In genomic region chr11:115538045-115538444, GRCm38 (mm10) we compare ENCODE assay signal across 21 mouse cellular contexts. TPM values are rescaled to one million over a fixed set of nuclear protein-coding genes. Genes with fewer than 3 reads are reported as not detected.
DNase-seq lines count a peak whose midpoint lies in the region; ATAC-seq and TF ChIP-seq lines count a peak whose summit lies in the region.
"Had no signal": no experiment of that assay in that cellular context is flagged by ENCODE, and none has a peak within 500 bp of the region (broad histone marks: within the 10 kb centered on the region; RNA-seq: fewer than 3 reads in every experiment).

No protein-coding gene starts in this region.

- no peak for DNase-seq in layer of hippocampus, adult 2 months (ENCODE audit: low spot score in 2 of 2)
- no peak for DNase-seq in layer of hippocampus, postnatal 10 days (ENCODE audit: low spot score in 2 of 2)
- DNase-seq in A20 (ENCODE audit: low read depth, low spot score): peak; percentile 66
- peak; percentile 45 for DNase-seq in CD4-positive helper T cell, adult 2 months (ENCODE audit: low read depth, low spot score)
- no peak for DNase-seq in ovary, postnatal 36 days (ENCODE audit: low spot score)
- DNase-seq in cerebellum, postnatal 25 days: no peak
- no peak for DNase-seq in right cerebral cortex, postnatal 14 days
- DNase-seq: adrenal gland, postnatal 25 days; cerebellum, adult 9-10 months; gastrocnemius, postnatal 14 days; heart, postnatal 36 days; layer of hippocampus, adult 9-11 months; thymus, postnatal 4 days had no signal

- peak; percentile 60 for TF ChIP-seq CTCF in layer of hippocampus, adult 2 months (conservative IDR thresholded peaks at IDR 0.05)

- H3K27ac ChIP-seq in layer of hippocampus, adult 2 months: no peak overlapping the region
- H3K27ac ChIP-seq: kidney, embryonic 15.5 days; limb, embryonic 10.5 days; liver, embryonic 15.5 days; macrophage; midbrain, embryonic 15.5 days; neural tube, embryonic 12.5 days had no signal

- no peak overlapping the region for H3K4me3 ChIP-seq in layer of hippocampus, adult 2 months
- H3K4me3 ChIP-seq: kidney, embryonic 15.5 days; limb, embryonic 10.5 days; liver, embryonic 15.5 days; midbrain, embryonic 15.5 days; neural tube, embryonic 12.5 days had no signal

- ATAC-seq in erythroblast, adult 5-6 weeks (replicated peaks; ENCODE audit: low FRiP score, poor library complexity, severe bottlenecking): 0 out of 2 replicates have a peak, but pooled peaks have one; percentile 6
- ATAC-seq: activated CD4-positive, CD25-positive, alpha-beta regulatory T cell, adult 4 months; midbrain, embryonic 15.5 days had no signal

RNA-seq across cellular contexts. Expression of gene Sumo2, which starts 2.0 kb away (rescaled TPM):
- 100 to 1,000 TPM; 318 to 328 TPM for total RNA-seq in layer of hippocampus, adult 2 months (2021)
- 100 to 1,000 TPM; 407 to 415 TPM for total RNA-seq in layer of hippocampus, postnatal 10 days (2021)
- 126 and 222 TPM in 2 replicates for total RNA-seq in erythroblast, adult 5-6 weeks (2015; ENCODE audit: low replicate concordance)
- total RNA-seq in erythroblast, adult 5-6 weeks (2017; ENCODE audit: low replicate concordance): 154 and 170 TPM in 2 replicates

RNA-seq across cellular contexts. Expression of gene Jpt1, which starts 23.9 kb away (rescaled TPM):
- 100 to 1,000 TPM; 140 to 142 TPM for total RNA-seq in layer of hippocampus, adult 2 months (2021)
- total RNA-seq in layer of hippocampus, postnatal 10 days (2021): 100 to 1,000 TPM; 315 to 332 TPM
- 105 and 112 TPM in 2 replicates for total RNA-seq in erythroblast, adult 5-6 weeks (2015; ENCODE audit: low replicate concordance)
- 114 and 134 TPM in 2 replicates for total RNA-seq in erythroblast, adult 5-6 weeks (2017; ENCODE audit: low replicate concordance)

RNA-seq across cellular contexts. Expression of gene Nup85, which starts 26.2 kb away (rescaled TPM):
- total RNA-seq in layer of hippocampus, adult 2 months (2021): 10 to 100 TPM; 48.7 to 49.3 TPM
- 10 to 100 TPM; 48.9 to 56.3 TPM for total RNA-seq in layer of hippocampus, postnatal 10 days (2021)
- total RNA-seq in erythroblast, adult 5-6 weeks (2015; ENCODE audit: low replicate concordance): 39.3 and 72.1 TPM in 2 replicates
- total RNA-seq in erythroblast, adult 5-6 weeks (2017; ENCODE audit: low replicate concordance): 52.1 and 69.3 TPM in 2 replicates

RNA-seq across cellular contexts. Expression of gene Nt5c, which starts 46.4 kb away (rescaled TPM):
- 10 to 100 TPM; 64.3 to 65.5 TPM for total RNA-seq in layer of hippocampus, adult 2 months (2021)
- 10 to 100 TPM; 79.9 to 81.3 TPM for total RNA-seq in layer of hippocampus, postnatal 10 days (2021)
- total RNA-seq in erythroblast, adult 5-6 weeks (2015; ENCODE audit: low replicate concordance): 32.8 and 52.3 TPM in 2 replicates
- total RNA-seq in erythroblast, adult 5-6 weeks (2017; ENCODE audit: low replicate concordance): 14.1 and 16.0 TPM in 2 replicates

Comparison
In these comparisons a context has a peak if more than half of its experiments do, and no peak if none do; other contexts are left out.
1. DNase-seq: peak in A20 (single experiment) and CD4-positive helper T cell, adult 2 months (single experiment); none in layer of hippocampus, adult 2 months (0 of 2), layer of hippocampus, postnatal 10 days (0 of 2), ovary, postnatal 36 days (single experiment), cerebellum, postnatal 25 days (0 of 2) and right cerebral cortex, postnatal 14 days (single experiment).